Mouse (Mus musculus): ENCODE data around the gene Lrrc7. TPM values are rescaled to one million over a fixed set of nuclear protein-coding genes. Genes with fewer than 3 reads are reported as not detected.

Lrrc7 gene
- not detected in 3 replicates for total RNA-seq (2017)

- ATAC-seq (replicated peaks; ENCODE audit: insufficient number of reproducible peaks, low FRiP score, low TSS enrichment, poor library complexity, severe bottlenecking), result no peak
Observed at GRCm38 (mm10) chr3:158561987-158562360, at the start of gene Lrrc7. Gene Lrrc7 (minus strand): TSS chr3:158562221.

- ATAC-seq (replicated peaks; ENCODE audit: insufficient number of reproducible peaks, low FRiP score, low TSS enrichment, poor library complexity, severe bottlenecking), result no peak
Observed at GRCm38 (mm10) chr3:158607065-158607464, 45.0 kb upstream of the Lrrc7 start.

- ATAC-seq (replicated peaks; ENCODE audit: insufficient number of reproducible peaks, low FRiP score, low TSS enrichment, poor library complexity, severe bottlenecking), result no peak
Observed at GRCm38 (mm10) chr3:158605274-158605673, 43.3 kb upstream of the Lrrc7 start.

GRCm38 (mm10) chr3:158561256-158561986 is 600 bp downstream of the Lrrc7 start:
- no peak for ATAC-seq (replicated peaks; ENCODE audit: insufficient number of reproducible peaks, low FRiP score, low TSS enrichment, poor library complexity, severe bottlenecking)

- no peak for ATAC-seq (replicated peaks; ENCODE audit: insufficient number of reproducible peaks, low FRiP score, low TSS enrichment, poor library complexity, severe bottlenecking)
Observed at GRCm38 (mm10) chr3:158560891-158561255, 1.1 kb downstream of the Lrrc7 start.

- ATAC-seq (replicated peaks; ENCODE audit: insufficient number of reproducible peaks, low FRiP score, low TSS enrichment, poor library complexity, severe bottlenecking), result no peak
Observed at GRCm38 (mm10) chr3:158559691-158560650, 2.0 kb downstream of the Lrrc7 start.

DNA sequence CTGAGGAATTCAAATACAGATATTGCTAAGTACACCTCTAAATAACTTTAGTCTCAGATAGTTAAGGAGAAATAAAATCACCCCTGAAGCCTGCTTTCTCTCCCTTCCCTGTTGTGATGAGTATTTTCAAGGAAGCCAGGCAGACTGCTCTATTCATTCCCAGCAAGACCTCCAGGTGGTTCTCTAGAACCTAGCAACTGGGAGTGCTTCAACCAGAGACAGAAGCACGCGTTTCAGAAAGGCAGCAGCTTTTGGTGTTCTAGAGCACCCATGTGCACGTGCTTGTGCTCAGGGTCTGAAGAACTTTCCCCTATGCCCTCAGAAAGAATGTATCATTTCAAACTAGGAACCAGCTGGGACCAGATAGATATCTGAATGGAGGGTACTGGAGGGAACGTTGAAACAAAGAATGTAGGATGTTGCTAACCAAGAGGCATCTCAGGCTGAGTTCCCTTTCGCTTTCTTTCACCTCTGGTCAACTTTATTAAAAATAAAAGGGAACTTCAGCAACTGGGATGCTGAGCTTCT is 2.8 kb downstream of the Lrrc7 start:
- ATAC-seq (replicated peaks; ENCODE audit: insufficient number of reproducible peaks, low FRiP score, low TSS enrichment, poor library complexity, severe bottlenecking), result no peak

DNA sequence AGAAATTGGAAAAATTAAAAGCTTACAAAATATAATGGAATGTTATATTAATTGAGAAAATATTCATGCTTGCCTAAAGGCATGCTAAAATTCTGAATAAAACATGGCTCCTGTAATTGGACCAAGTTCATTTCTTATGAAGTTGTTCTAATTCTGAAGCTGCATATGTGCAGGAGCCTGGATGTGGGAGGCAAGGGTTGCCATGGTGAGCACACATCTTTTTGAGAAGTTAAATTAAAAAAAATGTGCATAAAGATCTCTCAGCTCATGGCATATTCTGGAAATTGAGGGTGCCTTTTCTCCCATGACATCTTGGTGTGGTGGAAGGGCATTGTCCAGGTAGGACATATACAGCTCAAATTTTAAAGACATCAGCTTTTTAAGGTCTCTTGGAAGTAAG is 3.4 kb downstream of the Lrrc7 start:
- ATAC-seq (replicated peaks; ENCODE audit: insufficient number of reproducible peaks, low FRiP score, low TSS enrichment, poor library complexity, severe bottlenecking), result no peak

GRCm38 (mm10) chr3:158554280-158554679 is 7.7 kb downstream of the Lrrc7 start:
- ATAC-seq (replicated peaks; ENCODE audit: insufficient number of reproducible peaks, low FRiP score, low TSS enrichment, poor library complexity, severe bottlenecking), result no peak

- ATAC-seq (replicated peaks; ENCODE audit: insufficient number of reproducible peaks, low FRiP score, low TSS enrichment, poor library complexity, severe bottlenecking), result no peak
Observed at GRCm38 (mm10) chr3:158552105-158552504, 9.9 kb downstream of the Lrrc7 start.

DNA sequence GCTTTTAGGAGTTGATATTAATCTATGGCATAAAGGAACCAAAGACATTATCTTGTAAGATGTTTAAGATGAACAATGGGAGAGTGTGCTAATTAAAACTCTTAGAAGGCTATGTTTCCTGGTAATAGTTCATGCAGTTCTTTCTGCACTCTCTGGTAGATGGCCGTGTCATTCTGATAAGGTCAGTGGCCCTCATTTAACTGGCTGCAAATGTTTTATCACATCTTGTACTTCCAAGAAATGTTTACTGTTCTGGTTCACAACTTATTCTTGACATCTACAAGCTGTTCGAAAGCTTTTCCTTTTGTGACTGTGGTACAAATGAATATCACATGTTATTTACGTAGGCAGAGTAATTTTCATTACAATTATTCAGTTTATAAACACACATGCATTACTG is 18.5 kb downstream of the Lrrc7 start:
- no peak for ATAC-seq (replicated peaks; ENCODE audit: insufficient number of reproducible peaks, low FRiP score, low TSS enrichment, poor library complexity, severe bottlenecking)

- no peak for ATAC-seq (replicated peaks; ENCODE audit: insufficient number of reproducible peaks, low FRiP score, low TSS enrichment, poor library complexity, severe bottlenecking)
Observed at GRCm38 (mm10) chr3:158532859-158533258, 29.2 kb downstream of the Lrrc7 start.

DNA sequence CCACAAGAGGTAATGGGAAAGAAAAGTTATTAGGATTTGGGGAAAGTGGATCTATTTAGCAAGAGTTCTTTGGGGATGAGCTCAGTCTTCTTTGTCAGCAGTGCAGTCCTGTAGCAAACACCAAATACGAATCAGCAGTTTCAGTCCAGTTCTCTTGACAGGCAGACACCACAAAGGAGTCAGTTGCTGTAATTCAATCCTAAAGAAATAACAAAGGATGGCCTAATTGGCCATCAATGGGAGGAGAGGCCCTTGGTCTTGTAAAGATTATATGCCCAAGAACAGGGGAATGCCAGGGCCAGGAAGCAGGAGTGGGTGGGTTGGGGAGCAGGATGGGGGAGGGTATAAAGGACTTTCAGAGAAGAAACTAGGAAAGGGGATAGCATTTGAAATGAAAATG is 33.5 kb downstream of the Lrrc7 start:
- no peak for ATAC-seq (replicated peaks; ENCODE audit: insufficient number of reproducible peaks, low FRiP score, low TSS enrichment, poor library complexity, severe bottlenecking)

GRCm38 (mm10) chr3:158493730-158494129 is 68.3 kb downstream of the Lrrc7 start:
- ATAC-seq (replicated peaks; ENCODE audit: insufficient number of reproducible peaks, low FRiP score, low TSS enrichment, poor library complexity, severe bottlenecking), result no peak

- ATAC-seq (replicated peaks; ENCODE audit: insufficient number of reproducible peaks, low FRiP score, low TSS enrichment, poor library complexity, severe bottlenecking), result no peak
Observed at GRCm38 (mm10) chr3:158479677-158480076, 82.3 kb downstream of the Lrrc7 start.

GRCm38 (mm10) chr3:158400600-158400999 is 161.4 kb downstream of the Lrrc7 start:
- ATAC-seq (replicated peaks; ENCODE audit: insufficient number of reproducible peaks, low FRiP score, low TSS enrichment, poor library complexity, severe bottlenecking), result no peak

DNA sequence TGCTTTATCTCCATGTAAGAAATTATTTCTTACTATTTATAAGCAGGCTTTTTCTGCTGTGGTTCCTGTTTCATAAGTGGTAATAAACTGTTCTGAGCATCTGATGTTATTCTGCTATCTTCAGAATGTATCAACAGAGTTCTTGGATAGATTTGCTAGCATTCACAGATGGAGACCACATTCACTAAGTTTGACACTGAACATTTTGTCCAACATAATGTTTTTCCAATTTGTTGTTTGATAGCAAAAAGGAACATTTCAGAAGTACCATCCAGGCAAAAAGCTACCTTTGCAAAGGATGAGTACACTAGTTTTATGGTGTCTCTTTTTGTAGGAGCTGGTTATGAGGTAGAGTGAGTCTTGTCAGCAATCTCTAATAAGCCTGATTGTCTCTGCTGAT is 170.5 kb downstream of the Lrrc7 start:
- no peak for ATAC-seq (replicated peaks; ENCODE audit: insufficient number of reproducible peaks, low FRiP score, low TSS enrichment, poor library complexity, severe bottlenecking)

DNA sequence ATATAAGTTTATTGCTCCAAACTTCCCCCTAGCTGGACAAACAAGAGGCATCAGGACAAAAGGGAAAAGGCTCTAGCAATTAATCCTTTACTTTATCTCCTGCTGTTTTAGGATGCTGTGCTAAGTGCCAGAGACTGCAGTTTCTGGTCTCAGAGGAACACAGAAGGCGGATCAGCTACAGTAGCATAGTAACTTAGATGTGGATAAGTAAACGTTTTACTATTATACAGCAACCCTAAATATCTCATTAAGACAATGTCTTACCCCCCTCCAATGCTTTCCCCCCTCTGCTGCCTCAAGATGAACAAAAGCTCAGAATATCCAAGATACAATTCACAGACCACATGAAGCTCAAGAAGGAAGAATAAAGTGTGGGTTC is 174.0 kb downstream of the Lrrc7 start:
- ATAC-seq (replicated peaks; ENCODE audit: insufficient number of reproducible peaks, low FRiP score, low TSS enrichment, poor library complexity, severe bottlenecking), result no peak

GRCm38 (mm10) chr3:158387413-158388075 is 174.5 kb downstream of the Lrrc7 start:
- no peak for ATAC-seq (replicated peaks; ENCODE audit: insufficient number of reproducible peaks, low FRiP score, low TSS enrichment, poor library complexity, severe bottlenecking)

Data from monocyte, adult 5-6 weeks (primary cell).